Mouse (Mus musculus): ENCODE data around the gene Gm8890.
"Not testable (repeated sequence)": the region's sequence is repeated elsewhere in the genome, so short reads cannot be mapped to it uniquely, and the experiment has no call there.

Gene Gm8890

DNA sequence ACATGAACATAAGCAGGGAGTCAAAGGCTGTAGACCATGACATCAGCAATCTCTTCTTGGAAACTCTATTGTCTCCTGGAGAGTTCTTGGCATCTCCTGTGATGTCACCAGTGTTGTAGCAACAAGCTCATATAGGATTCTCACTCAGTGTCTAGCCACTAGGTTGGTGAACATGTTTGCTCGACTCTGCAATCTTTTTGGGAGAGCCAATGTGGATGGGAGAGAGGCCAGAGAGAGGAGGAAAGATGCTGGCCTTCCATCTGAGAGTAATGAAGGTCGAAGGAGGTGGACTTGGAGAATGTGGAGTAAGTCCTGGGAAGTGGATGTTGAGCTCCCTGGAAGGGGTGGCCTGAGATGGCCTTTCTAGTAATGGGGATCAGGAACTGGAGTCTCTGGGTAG, at the start of gene Gm8890:
TSS of gene Gm8890 (plus strand) at position 301 of the 400 bp plus-strand sequence.
- not testable (repeated sequence) for DNase-seq

DNA sequence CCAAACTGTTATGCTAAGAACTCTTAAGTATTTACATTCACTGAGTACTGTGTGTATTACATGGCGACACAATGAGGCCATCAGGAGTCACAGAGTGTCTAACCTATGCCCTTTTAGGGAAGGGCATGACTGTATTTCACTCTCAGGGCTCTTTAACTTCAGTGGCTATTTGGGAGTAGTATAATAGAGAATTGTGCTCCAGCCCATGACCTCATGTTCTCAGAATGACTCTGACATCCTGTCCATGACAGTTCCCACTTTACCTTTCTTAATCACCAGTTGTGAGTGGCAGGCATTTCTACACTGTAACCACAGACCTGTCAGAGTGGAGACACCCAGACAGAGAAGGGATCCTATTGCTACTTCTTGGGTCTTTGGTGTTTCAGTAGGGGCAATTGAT, 388 bp downstream of the Gm8890 start:
- DNase-seq = not testable (repeated sequence)

Data from thymus, postnatal 14 days (tissue).